Mouse (Mus musculus): ENCODE results near the gene Phf11a.

DNA sequence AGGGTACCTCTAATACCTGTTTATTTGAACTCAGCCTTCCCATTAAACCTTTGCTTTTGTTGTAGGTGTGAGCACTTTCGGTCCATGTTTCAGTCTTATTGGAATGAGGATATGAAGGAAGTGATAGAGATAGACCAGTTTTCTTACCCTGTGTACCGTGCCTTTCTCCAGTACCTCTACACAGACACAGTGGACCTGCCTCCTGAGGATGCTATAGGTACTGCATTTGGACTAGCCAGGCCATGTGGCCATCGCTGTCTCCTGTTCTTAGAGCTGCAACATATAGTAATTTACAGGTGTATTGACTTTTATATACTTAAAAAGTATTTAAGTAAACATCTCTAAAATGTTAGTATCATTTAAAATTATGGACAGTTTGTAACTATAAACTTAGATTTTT is 67.5 kb downstream of the Phf11a start:
- TF ChIP-seq GATA1 (IDR thresholded peaks at IDR 0.05; ENCODE audit: low read length): no peak
- no peak for TF ChIP-seq TAL1 (IDR thresholded peaks at IDR 0.05; ENCODE audit: low read length)
